Mouse (Mus musculus) midbrain, embryonic 14.5 days (tissue): ENCODE data around the gene Gpr35. TPM values are rescaled to one million over a fixed set of nuclear protein-coding genes. Genes with fewer than 3 reads are reported as not detected.

ENCODE experiments used
- ATAC-seq: fragments of 200-750 bp; cut with Nextera tagmentation; 2 replicates; pipeline ENCODE4 v1.8.0; 2017; ENCODE audit warnings: moderate number of reproducible peaks, moderate library complexity; ENCODE audit not compliant: low FRiP score, low TSS enrichment
- DNase-seq: peaks from one replicate; pipeline ENCODE4 v3.0.0-alpha.2; 2015
- H3K27ac ChIP-seq: fragments of 300-500 bp; sonication (generic); replicated peaks from 2 replicates; pipeline ENCODE4 v1.5.1; 2014; ENCODE audit warnings: mild to moderate bottlenecking, low read depth, low read length, moderate library complexity
- H3K27me3 ChIP-seq: fragments of 300-500 bp; sonication (generic); 2 replicates; pipeline ENCODE4 v1.6.1; 2014; ENCODE audit warnings: low read length, control low read depth, mixed read lengths; ENCODE audit not compliant: control insufficient read depth, insufficient read depth
- H3K36me3 ChIP-seq: fragments of 300-500 bp; sonication (generic); 2 replicates; pipeline ENCODE4 v1.6.1; 2014; ENCODE audit warnings: low read length, control low read depth; ENCODE audit not compliant: control insufficient read depth, insufficient read depth
- H3K4me1 ChIP-seq: fragments of 300-500 bp; sonication (generic); 2 replicates; pipeline ENCODE4 v1.6.1; 2014; ENCODE audit warnings: mild to moderate bottlenecking, antibody characterized with exemption, low read length, control low read depth; ENCODE audit not compliant: control insufficient read depth, insufficient read depth
- H3K4me2 ChIP-seq: fragments of 300-500 bp; sonication (generic); 2 replicates; pipeline ENCODE4 v1.6.1; 2014; ENCODE audit warnings: mild to moderate bottlenecking, low read length, moderate library complexity
- H3K4me3 ChIP-seq: fragments of 300-500 bp; sonication (generic); replicated peaks from 2 replicates; pipeline ENCODE4 v1.5.1; 2014; ENCODE audit warnings: low read depth, low read length
- H3K9ac ChIP-seq: fragments of 300-500 bp; sonication (generic); replicated peaks from 2 replicates; pipeline ENCODE4 v1.6.1; 2014; ENCODE audit warnings: mild to moderate bottlenecking, low read length, moderate library complexity
- H3K9me3 ChIP-seq: fragments of 300-500 bp; sonication (generic); 2 replicates; pipeline ENCODE4 v1.6.1; 2016; ENCODE audit warnings: low read length, control low read depth, mixed read lengths; ENCODE audit not compliant: control insufficient read depth
- WGBS: fragments of 180-500 bp; shearing (Covaris S2); extraction: QIAGEN DNeasy Blood & Tissue Kit; methylation state at CpG from one replicate; pipeline ENCODE4 v1.1.7; 2014; 5-methylcytosine and 5-hydroxymethylcytosine counted together
- polyA plus RNA-seq: library from polyadenylated mRNA; unstranded; fragments of >200 nt; fragmentation: Nextera tagmentation; extraction: Ambion mirVana; gene quantifications from 2 replicates; pipeline ENCODE4 v1.2.1, GENCODE M21; 2014

Gpr35 gene
- 0.16 and 1.3 TPM in 2 replicates for polyA plus RNA-seq

DNA sequence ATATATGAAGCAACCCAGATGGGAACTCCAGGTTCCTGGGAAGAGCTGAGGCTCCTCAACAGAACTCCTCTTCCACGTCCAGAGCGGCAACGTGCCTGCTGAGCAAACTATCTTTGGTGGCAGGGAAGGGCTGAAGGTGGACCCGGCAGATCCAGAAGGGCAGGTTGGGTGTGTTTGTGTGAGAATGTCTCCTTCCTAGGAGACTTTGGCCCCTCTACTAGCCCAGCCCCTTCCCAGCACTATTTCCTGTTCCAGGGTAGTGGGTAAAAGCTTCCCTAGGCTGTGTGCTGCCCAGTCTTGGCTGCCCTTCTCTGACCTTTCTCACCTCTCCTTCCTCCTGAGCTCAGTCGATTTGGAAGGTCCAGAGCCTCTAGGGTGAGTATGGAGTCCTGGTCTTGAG lies at the start of gene Gpr35:
Gene Gpr35, plus strand, starts transcription at position 259 of the 400 bp plus-strand sequence.
- no peaks in the 10 kb centered on the region for H3K27me3 ChIP-seq
- 84% methylated on average over 5 of the region's 5 CpGs for WGBS
- H3K36me3 ChIP-seq, result peaks cover 43% of the 10 kb centered on the region
- no peaks in the 10 kb centered on the region for H3K9me3 ChIP-seq
- no peak within 1 kb of the TSS for H3K4me3 ChIP-seq
- no peak within 1 kb of the TSS for H3K9ac ChIP-seq
- no peak within 1 kb of the TSS for H3K27ac ChIP-seq
- no peak within 1 kb of the TSS for H3K4me2 ChIP-seq
- H3K4me1 ChIP-seq, result no peaks in the 10 kb centered on the region
- ATAC-seq (no peak), DNase-seq (no peak)

DNA sequence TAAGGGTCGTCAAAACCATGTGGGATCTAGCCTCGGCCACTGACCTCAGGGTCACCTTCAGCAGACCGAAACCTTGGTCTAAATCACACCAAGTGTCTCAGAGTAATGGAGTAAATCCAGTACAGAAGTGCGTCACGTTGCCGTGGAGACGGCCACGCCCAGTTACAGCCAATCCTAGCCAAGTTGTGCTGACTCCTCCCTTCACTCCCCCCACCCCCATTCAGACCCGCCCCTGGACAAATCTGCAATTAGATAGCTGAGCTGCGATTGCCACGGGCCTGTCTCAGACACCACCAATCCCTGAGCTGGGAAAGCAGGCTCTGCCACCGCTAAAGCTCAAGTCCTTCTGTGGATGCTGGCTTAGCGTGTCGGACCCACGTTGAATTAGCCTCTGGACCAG lies 47.9 kb upstream of the Gpr35 start, which contains the start of gene Ankmy1:
Gene Ankmy1, minus strand, starts transcription at position 121 of the 400 bp plus-strand sequence.
- no peaks in the 10 kb centered on the region for H3K36me3 ChIP-seq
- DNase-seq, result peak; percentile 76
- no peak within 1 kb of the TSS for H3K27ac ChIP-seq
- no peaks in the 10 kb centered on the region for H3K9me3 ChIP-seq
- H3K4me2 ChIP-seq, result peak within 1 kb of the TSS; percentile 40
- no peak for ATAC-seq
- peaks cover 11% of the 10 kb centered on the region; the same call in 1 of the 2 replicates for H3K4me1 ChIP-seq
- WGBS, result 1% methylated on average over 15 of the region's 15 CpGs
- H3K9ac ChIP-seq, result no peak within 1 kb of the TSS
- no peak within 1 kb of the TSS for H3K4me3 ChIP-seq
- H3K27me3 ChIP-seq, result no peaks in the 10 kb centered on the region

DNA sequence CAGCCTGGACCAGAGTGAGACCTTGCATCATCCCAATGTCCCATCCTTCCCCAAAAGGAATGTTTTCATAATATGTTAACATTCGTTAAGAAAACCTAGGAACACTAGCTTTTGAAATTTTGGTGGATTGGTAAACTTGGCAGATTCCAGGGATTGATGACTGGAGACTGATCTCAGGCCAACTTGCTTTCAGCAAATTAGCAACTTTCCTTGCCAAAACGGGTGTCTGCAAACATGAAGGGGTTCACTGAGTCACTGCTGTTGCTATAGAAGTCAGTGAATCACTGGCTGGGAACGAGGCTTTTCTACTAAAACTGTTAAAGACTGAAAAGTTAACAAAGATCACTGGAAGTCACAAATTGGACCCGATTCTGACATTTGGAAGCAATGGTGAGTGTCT lies 47.0 kb upstream of the Gpr35 start:
- no peak for ATAC-seq
- no peak overlapping the region for H3K9ac ChIP-seq
- H3K9me3 ChIP-seq, result no peaks in the 10 kb centered on the region
- WGBS, result 75% methylated on average over 4 of the region's 4 CpGs
- H3K36me3 ChIP-seq, result no peaks in the 10 kb centered on the region
- H3K27me3 ChIP-seq, result 0 out of 2 replicates have a peak, but pooled peaks cover under 1% of the 10 kb centered on the region
- no peak for DNase-seq
- peaks cover 15% of the 10 kb centered on the region; the same call in 1 of the 2 replicates for H3K4me1 ChIP-seq
- no peak overlapping the region for H3K4me2 ChIP-seq
- no peak overlapping the region for H3K4me3 ChIP-seq
- H3K27ac ChIP-seq, result no peak overlapping the region

DNA sequence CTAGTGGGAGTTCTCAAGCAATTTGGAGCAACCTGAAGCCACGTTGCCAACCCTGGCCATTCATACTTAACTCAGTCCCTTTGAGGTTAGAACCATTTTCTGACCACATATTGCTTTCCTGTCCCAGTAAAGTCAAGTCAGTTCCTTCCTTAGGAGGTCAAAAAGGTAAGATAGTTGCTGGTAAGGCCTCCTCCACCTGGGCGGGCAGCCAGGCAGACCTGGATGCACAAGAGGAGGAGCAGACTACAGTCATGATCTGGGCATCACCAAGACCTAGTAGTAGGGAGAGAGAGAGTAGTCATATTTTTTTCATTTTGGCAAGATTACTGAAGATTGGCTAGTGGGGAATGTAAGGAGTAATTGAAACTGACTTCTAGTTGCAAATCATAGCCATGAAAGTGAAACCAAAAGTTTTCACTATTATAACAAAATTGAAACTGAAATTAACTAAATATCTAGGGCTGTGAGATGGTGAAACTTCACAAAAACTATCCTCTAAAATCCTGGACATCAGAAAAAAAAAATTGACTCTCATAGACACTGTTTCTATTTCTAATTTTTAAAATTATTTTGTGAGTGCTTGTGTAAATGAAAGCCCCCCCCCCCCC lies 44.9 kb upstream of the Gpr35 start:
- H3K27ac ChIP-seq, result no peak overlapping the region
- DNase-seq (no peak), ATAC-seq (no peak)
- H3K36me3 ChIP-seq, result no peaks in the 10 kb centered on the region
- 0 out of 2 replicates have a peak, but pooled peaks cover 5% of the 10 kb centered on the region for H3K27me3 ChIP-seq
- 96% methylated on average over 2 of the region's 2 CpGs for WGBS
- H3K9ac ChIP-seq, result no peak overlapping the region
- H3K9me3 ChIP-seq, result no peaks in the 10 kb centered on the region
- no peak overlapping the region for H3K4me2 ChIP-seq
- H3K4me3 ChIP-seq, result no peak overlapping the region
- peaks cover 26% of the 10 kb centered on the region for H3K4me1 ChIP-seq

DNA sequence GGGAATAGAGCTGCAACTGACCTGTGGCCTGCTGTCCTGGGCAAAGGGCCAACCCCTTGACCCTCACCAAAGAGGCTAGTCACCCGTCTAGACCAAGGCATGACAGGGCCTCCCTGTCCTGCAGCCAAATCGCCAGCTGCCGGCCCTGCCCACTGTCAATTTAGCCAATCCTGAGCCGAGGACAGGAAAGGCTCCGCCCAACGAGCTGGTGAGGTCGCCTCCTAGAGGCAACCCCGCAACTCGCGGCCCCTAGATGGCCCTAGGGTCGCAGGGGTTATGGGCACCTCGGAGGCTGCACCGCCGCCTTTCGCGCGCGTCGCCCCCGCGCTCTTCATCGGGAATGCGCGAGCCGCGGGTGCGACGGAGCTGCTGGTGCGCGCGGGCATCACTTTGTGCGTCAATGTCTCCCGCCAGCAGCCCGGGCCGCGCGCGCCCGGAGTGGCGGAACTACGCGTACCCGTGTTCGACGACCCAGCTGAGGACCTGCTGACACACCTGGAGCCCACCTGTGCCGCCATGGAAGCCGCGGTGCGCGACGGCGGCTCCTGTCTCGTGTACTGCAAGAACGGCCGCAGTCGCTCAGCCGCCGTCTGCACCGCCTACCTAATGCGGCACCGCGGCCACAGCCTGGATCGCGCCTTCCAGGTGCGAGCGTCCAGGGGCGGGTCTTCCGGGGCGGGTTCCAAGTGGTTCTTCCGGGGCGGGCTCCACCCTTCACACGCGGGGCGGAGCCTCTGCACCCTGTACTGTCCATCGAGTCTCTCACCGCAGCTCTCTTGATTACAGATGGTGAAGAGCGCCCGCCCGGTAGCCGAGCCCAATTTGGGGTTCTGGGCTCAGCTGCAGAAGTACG lies 43.7 kb upstream of the Gpr35 start, which contains the start of gene Dusp28:
Gene Dusp28, plus strand, starts transcription at position 203 of the 853 bp plus-strand sequence.
- Histone ChIP-seq H3K9me3 (no peaks in the 10 kb centered on the region), H3K36me3 (no peaks in the 10 kb centered on the region), H3K27ac (peak within 1 kb of the TSS; percentile 88), H3K9ac (peak within 1 kb of the TSS; percentile 68), H3K4me1 (peaks cover 33% of the 10 kb centered on the region), H3K4me2 (peak within 1 kb of the TSS; percentile 78), H3K4me3 (peak within 1 kb of the TSS; percentile 69), H3K27me3 (0 out of 2 replicates have a peak, but pooled peaks cover 5% of the 10 kb centered on the region)
- WGBS, result under 1% methylated on average over 81 of the region's 81 CpGs
- DNase-seq, result peak; percentile 94
- peak; percentile 90 for ATAC-seq

DNA sequence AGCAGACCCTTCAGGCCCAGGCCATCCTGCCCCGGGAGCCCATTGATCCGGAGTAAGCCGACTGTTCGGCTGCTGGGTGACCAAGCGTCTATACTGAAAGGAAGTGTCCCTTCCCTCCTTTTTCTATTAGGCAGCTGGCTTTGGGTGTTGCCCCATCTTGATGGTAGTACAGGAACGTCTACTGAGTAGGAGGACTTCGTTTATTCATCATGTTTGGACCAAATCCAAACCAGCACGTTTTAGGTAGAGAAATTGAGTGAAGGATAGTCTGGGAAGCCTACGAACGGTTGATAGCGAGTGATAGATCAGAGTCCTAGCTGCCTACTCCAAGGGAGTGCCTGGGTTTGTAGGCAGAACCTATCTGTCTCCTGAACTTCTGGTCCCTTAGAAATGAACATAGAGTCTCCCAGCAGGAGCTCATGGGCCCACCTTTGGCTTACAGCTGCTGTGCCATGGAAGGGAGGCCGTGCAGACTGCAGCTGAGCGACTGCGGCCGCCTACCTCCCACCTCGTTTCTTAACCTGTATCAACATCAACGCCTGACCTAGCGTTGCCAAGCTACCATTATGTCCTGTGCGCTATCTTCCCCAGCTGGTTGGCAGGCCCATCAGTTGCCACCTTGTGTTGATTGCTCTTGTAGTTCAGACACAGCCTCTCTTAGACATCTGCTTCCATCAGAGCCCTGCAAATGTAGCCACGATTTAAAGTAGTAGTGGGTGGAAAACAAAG lies 42.9 kb upstream of the Gpr35 start:
- Histone ChIP-seq H3K36me3 (no peaks in the 10 kb centered on the region), H3K4me2 (peak overlapping the region; percentile 78), H3K27me3 (0 out of 2 replicates have a peak, but pooled peaks cover 5% of the 10 kb centered on the region), H3K9ac (peak overlapping the region; percentile 68), H3K4me1 (peaks cover 38% of the 10 kb centered on the region), H3K27ac (peak overlapping the region; percentile 88), H3K9me3 (no peaks in the 10 kb centered on the region), H3K4me3 (peak overlapping the region; percentile 69)
- 48% methylated on average over 20 of the region's 20 CpGs for WGBS
- DNase-seq (no peak), ATAC-seq (no peak)

DNA sequence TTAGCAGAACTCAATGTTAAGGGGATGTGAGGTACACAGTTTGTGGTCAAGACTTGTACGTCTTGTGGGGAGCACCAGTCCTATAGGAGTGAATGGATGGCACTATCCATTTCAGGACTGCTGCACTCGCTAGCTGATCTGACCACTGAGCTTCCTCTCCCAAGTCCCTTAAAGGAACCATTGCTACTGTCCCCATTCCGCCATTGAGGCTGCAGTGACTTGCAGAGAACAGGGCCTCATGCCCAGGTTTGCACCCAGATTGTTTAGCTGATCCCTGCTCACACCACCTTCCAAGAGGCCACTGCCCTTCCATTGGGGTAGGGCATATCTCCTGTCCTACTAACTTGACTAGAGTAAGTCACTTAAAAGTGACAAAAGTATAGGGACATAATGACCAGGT lies 42.0 kb upstream of the Gpr35 start:
- 0 out of 2 replicates have a peak, but pooled peaks cover 5% of the 10 kb centered on the region for H3K27me3 ChIP-seq
- H3K36me3 ChIP-seq, result no peaks in the 10 kb centered on the region
- peaks cover 36% of the 10 kb centered on the region for H3K4me1 ChIP-seq
- no peak overlapping the region for H3K4me2 ChIP-seq
- DNase-seq (no peak), ATAC-seq (no peak)
- no peak overlapping the region for H3K9ac ChIP-seq
- H3K27ac ChIP-seq, result no peak overlapping the region
- 93% methylated on average over 3 of the region's 3 CpGs for WGBS
- H3K9me3 ChIP-seq, result no peaks in the 10 kb centered on the region
- H3K4me3 ChIP-seq, result no peak overlapping the region

DNA sequence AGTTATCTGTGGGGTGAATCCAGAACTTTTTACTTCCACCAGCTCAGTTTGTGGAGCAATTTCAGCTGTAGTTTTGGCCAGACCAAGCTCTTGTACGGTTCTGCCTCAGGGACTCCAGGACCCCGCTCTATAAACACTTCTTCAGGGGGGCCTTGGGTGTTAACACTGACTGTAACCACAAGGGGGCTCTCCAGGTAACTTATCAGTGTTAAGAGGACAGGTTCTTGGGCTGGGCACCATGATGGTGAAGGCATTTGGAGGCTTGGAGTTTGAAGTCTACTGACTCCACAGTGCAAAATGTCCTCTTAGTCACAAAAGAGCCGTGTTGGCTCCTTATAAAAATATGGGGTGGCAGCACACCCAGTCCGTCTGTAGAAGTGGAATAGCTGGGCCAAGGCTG lies 41.6 kb upstream of the Gpr35 start:
- Histone ChIP-seq H3K4me3 (no peak overlapping the region), H3K27ac (no peak overlapping the region), H3K36me3 (peaks cover 3% of the 10 kb centered on the region; the same call in 1 of the 2 replicates), H3K4me2 (no peak overlapping the region), H3K4me1 (peaks cover 36% of the 10 kb centered on the region), H3K27me3 (0 out of 2 replicates have a peak, but pooled peaks cover 5% of the 10 kb centered on the region), H3K9me3 (no peaks in the 10 kb centered on the region), H3K9ac (no peak overlapping the region)
- 67% methylated on average over 4 of the region's 4 CpGs for WGBS
- DNase-seq, result peak; percentile 68
- ATAC-seq, result no peak
